8 mouse cellular contexts compared by ENCODE assay signal in genomic region chr17:84190885-84191284, GRCm38 (mm10). TPM values are rescaled to one million over a fixed set of nuclear protein-coding genes. Genes with fewer than 3 reads are reported as not detected.
DNase-seq lines count a peak whose midpoint lies in the region; ATAC-seq and TF ChIP-seq lines count a peak whose summit lies in the region.

No protein-coding gene starts in this region.

- no peak for ATAC-seq in kidney, embryonic 15.5 days (replicated peaks; ENCODE audit: low FRiP score)
- ATAC-seq in activated CD4-positive, CD25-positive, alpha-beta regulatory T cell, adult 4 months: peak; percentile 16

- peaks cover 30% of the 10 kb centered on the region for H3K4me1 ChIP-seq in kidney, embryonic 15.5 days
- H3K4me1 ChIP-seq in olfactory bulb, adult 2 months (ENCODE audit: control insufficient read depth, insufficient read depth, low read length): peaks cover 14% of the 10 kb centered on the region

- H3K9me3 ChIP-seq in kidney, embryonic 15.5 days (replicated peaks): no peaks in the 10 kb centered on the region

- H3K4me3 ChIP-seq in kidney, embryonic 15.5 days (replicated peaks): no peak overlapping the region
- no peak overlapping the region for H3K4me3 ChIP-seq in olfactory bulb, adult 2 months (ENCODE audit: insufficient read depth, low read depth, low read length)

- DNase-seq in kidney, adult 11 months: peak; percentile 77
- DNase-seq in embryo, embryonic 10 days (ENCODE audit: low spot score): peak; percentile 91
- DNase-seq in heart, postnatal 14 days: peak; percentile 89 to 93
- DNase-seq in left cerebral cortex, postnatal 36 days (ENCODE audit: low spot score in 2 of 2): peak; percentile 63 to 80
- DNase-seq in thymus, postnatal 14 days: peak; percentile 92

- no peaks in the 10 kb centered on the region for H3K27me3 ChIP-seq in kidney, embryonic 15.5 days

- no peak overlapping the region for H3K27ac ChIP-seq in kidney, embryonic 15.5 days
- H3K27ac ChIP-seq in olfactory bulb, adult 2 months (ENCODE audit: insufficient read depth, low read depth, low read length): no peak overlapping the region

- H3K36me3 ChIP-seq in kidney, embryonic 15.5 days: peaks cover 37% of the 10 kb centered on the region

- H3K9ac ChIP-seq in kidney, embryonic 15.5 days: no peak overlapping the region

- no peak overlapping the region for H3K4me2 ChIP-seq in kidney, embryonic 15.5 days

- WGBS in kidney, embryonic 15.5 days: 29% methylated on average over 8 of the region's 8 CpGs
- WGBS in olfactory bulb, adult 2 months: 26% methylated on average over 8 of the region's 8 CpGs

- TF ChIP-seq POLR2A in olfactory bulb, adult 2 months (IDR thresholded peaks at IDR 0.05; ENCODE audit: insufficient read depth, low read depth, low read length): no peak

- intact Hi-C loops in heart, postnatal 14 days (cut with DNase I): loop anchor here (1.0 to 2.0 kb wide), 3 partner anchors 163 to 288 kb away; no protein-coding TSS in a partner anchor
- intact Hi-C loops in left cerebral cortex, postnatal 36 days (cut with DNase I): loop anchor here (1.0 to 5.0 kb wide), 3 partner anchors 162 to 288 kb away; no protein-coding TSS in a partner anchor

- TF ChIP-seq CTCF in olfactory bulb, adult 2 months (IDR thresholded peaks at IDR 0.05; ENCODE audit: insufficient read depth, low read depth, low read length): peak; percentile 81

RNA-seq across cellular contexts. Expression of gene Zfp36l2, which starts 3.1 kb away (rescaled TPM):
- polyA plus RNA-seq in kidney, embryonic 15.5 days (2015; fragmentation: Nextera tagmentation; extraction: Ambion mirVana): 13.7 and 14.7 TPM in 2 replicates
- polyA plus RNA-seq in activated CD4-positive, CD25-positive, alpha-beta regulatory T cell, adult 4 months (2017; shearing (Covaris generic)): 10 to 100 TPM; 31.3 to 64.3 TPM
- total RNA-seq in heart, postnatal 14 days (2021): 10 to 100 TPM; 30.3 to 33.3 TPM
- total RNA-seq in left cerebral cortex, postnatal 36 days (2021): 10 to 100 TPM; 23.9 to 28.3 TPM
- not detected in 2 replicates for polyA plus RNA-seq in olfactory bulb, adult 2 months (2012; ENCODE audit: insufficient read depth, insufficient read length, low replicate concordance, missing spikeins)
